Mouse (Mus musculus) forebrain, embryonic 13.5 days (tissue): ENCODE measurements around the gene Tnni1. TPM values are rescaled to one million over a fixed set of nuclear protein-coding genes. Genes with fewer than 3 reads are reported as not detected.

Source experiments
- ATAC-seq: fragments of 200-750 bp; cut with Nextera tagmentation; 2 replicates; pipeline ENCODE4 v1.8.0; 2017
- H3K27ac ChIP-seq: fragments of 300-500 bp; sonication (generic); 2 replicates; pipeline ENCODE4 v1.5.1; 2015; ENCODE audit warnings: inconsistent platforms, mild to moderate bottlenecking, moderate library complexity
- H3K27me3 ChIP-seq: fragments of 300-500 bp; sonication (generic); 2 replicates; pipeline ENCODE4 v1.6.1; 2015; ENCODE audit warnings: mild to moderate bottlenecking, inconsistent platforms
- H3K36me3 ChIP-seq: fragments of 300-500 bp; sonication (generic); 2 replicates; pipeline ENCODE4 v1.6.1; 2015; ENCODE audit warnings: mild to moderate bottlenecking, inconsistent platforms; ENCODE audit not compliant: poor library complexity, severe bottlenecking
- H3K4me1 ChIP-seq: fragments of 300-500 bp; sonication (generic); 2 replicates; pipeline ENCODE4 v1.6.1; 2015; ENCODE audit warnings: inconsistent platforms
- H3K4me2 ChIP-seq: fragments of 300-500 bp; sonication (generic); 2 replicates; pipeline ENCODE4 v1.6.1; 2015; ENCODE audit warnings: inconsistent platforms, mild to moderate bottlenecking, moderate library complexity
- H3K4me3 ChIP-seq: fragments of 300-500 bp; sonication (generic); 2 replicates; pipeline ENCODE4 v1.5.1; 2015; ENCODE audit warnings: mild to moderate bottlenecking, inconsistent platforms
- H3K9ac ChIP-seq: fragments of 300-500 bp; sonication (generic); 2 replicates; pipeline ENCODE4 v1.6.1; 2015; ENCODE audit warnings: mild to moderate bottlenecking, inconsistent platforms
- H3K9me3 ChIP-seq: fragments of 300-500 bp; sonication (generic); replicated peaks from 2 replicates; pipeline ENCODE4 v1.6.1; 2016; ENCODE audit warnings: inconsistent platforms
- WGBS: fragments of 180-500 bp; shearing (Covaris S2); methylation state at CpG from one replicate; pipeline ENCODE4 v1.1.7; 2015; 5-methylcytosine and 5-hydroxymethylcytosine counted together
- polyA plus RNA-seq: library from polyadenylated mRNA; unstranded; fragments of >200 nt; fragmentation: Nextera tagmentation; extraction: Ambion mirVana; gene quantifications from 2 replicates; pipeline ENCODE4 v1.2.1, GENCODE M21; 2015

Gene Tnni1
- polyA plus RNA-seq, 1 experiment from 2014 or later = 0.37 TPM

GRCm38 (mm10) chr1:135755913-135756312, 23.3 kb upstream of the Tnni1 start:
- Histone ChIP-seq H3K27me3 (no peaks in the 10 kb centered on the region), H3K4me2 (no peak overlapping the region), H3K27ac (no peak overlapping the region), H3K4me1 (no peaks in the 10 kb centered on the region), H3K36me3 (no peaks in the 10 kb centered on the region), H3K9ac (no peak overlapping the region), H3K4me3 (no peak overlapping the region), H3K9me3 (no peaks in the 10 kb centered on the region)
- ATAC-seq = no peak
- WGBS = 86% methylated on average over 3 of the region's 3 CpGs

- Histone ChIP-seq H3K27me3 (no peaks in the 10 kb centered on the region), H3K36me3 (no peaks in the 10 kb centered on the region), H3K9me3 (no peaks in the 10 kb centered on the region), H3K9ac (no peak overlapping the region), H3K27ac (no peak overlapping the region), H3K4me2 (no peak overlapping the region), H3K4me3 (no peak overlapping the region), H3K4me1 (no peaks in the 10 kb centered on the region)
- 75% methylated on average over 8 of the region's 8 CpGs for WGBS
- no peak for ATAC-seq
Measured at GRCm38 (mm10) chr1:135757287-135757686, 21.9 kb upstream of the Tnni1 start.

DNA sequence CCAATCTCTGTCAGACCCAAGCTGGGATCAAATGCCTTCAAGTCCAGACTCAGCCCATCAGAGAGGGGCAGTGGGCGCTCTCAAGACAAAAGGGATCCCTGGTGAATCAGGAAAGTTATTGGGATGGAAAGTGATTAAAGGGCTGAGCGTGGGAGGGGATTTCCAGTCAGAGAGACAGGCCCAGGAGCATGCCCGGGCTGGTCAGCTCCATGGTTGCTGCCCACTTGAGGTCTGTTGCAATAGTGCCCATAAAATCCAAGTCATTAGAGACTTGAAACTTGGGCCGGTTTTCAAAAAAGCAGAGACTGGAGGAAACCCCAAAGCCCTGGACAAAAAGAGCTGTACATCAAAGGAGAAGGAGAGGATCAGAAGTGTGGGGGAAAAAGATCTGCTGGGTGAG, 19.5 kb upstream of the Tnni1 start:
- no peak for ATAC-seq
- Histone ChIP-seq H3K4me1 (no peaks in the 10 kb centered on the region), H3K27ac (no peak overlapping the region), H3K4me2 (no peak overlapping the region), H3K36me3 (no peaks in the 10 kb centered on the region), H3K27me3 (no peaks in the 10 kb centered on the region), H3K9ac (no peak overlapping the region), H3K4me3 (no peak overlapping the region), H3K9me3 (no peaks in the 10 kb centered on the region)
- WGBS = 28% methylated on average over 4 of the region's 4 CpGs

- Histone ChIP-seq H3K9me3 (no peaks in the 10 kb centered on the region), H3K9ac (no peak overlapping the region), H3K36me3 (no peaks in the 10 kb centered on the region), H3K4me2 (no peak overlapping the region), H3K4me3 (no peak overlapping the region), H3K4me1 (no peaks in the 10 kb centered on the region), H3K27me3 (peaks cover 4% of the 10 kb centered on the region), H3K27ac (no peak overlapping the region)
- 72% methylated on average over 8 of the region's 8 CpGs for WGBS
- ATAC-seq = no peak
Measured at GRCm38 (mm10) chr1:135760216-135760615, 19.0 kb upstream of the Tnni1 start.

GRCm38 (mm10) chr1:135761728-135762127, 17.5 kb upstream of the Tnni1 start:
- no peak overlapping the region for H3K27ac ChIP-seq
- no peaks in the 10 kb centered on the region for H3K36me3 ChIP-seq
- no peak overlapping the region for H3K4me3 ChIP-seq
- peaks cover 10% of the 10 kb centered on the region for H3K4me1 ChIP-seq
- 89% methylated on average over 5 of the region's 5 CpGs for WGBS
- no peaks in the 10 kb centered on the region for H3K9me3 ChIP-seq
- no peak overlapping the region for H3K9ac ChIP-seq
- H3K27me3 ChIP-seq = peaks cover 9% of the 10 kb centered on the region
- ATAC-seq = no peak
- H3K4me2 ChIP-seq = no peak overlapping the region

DNA sequence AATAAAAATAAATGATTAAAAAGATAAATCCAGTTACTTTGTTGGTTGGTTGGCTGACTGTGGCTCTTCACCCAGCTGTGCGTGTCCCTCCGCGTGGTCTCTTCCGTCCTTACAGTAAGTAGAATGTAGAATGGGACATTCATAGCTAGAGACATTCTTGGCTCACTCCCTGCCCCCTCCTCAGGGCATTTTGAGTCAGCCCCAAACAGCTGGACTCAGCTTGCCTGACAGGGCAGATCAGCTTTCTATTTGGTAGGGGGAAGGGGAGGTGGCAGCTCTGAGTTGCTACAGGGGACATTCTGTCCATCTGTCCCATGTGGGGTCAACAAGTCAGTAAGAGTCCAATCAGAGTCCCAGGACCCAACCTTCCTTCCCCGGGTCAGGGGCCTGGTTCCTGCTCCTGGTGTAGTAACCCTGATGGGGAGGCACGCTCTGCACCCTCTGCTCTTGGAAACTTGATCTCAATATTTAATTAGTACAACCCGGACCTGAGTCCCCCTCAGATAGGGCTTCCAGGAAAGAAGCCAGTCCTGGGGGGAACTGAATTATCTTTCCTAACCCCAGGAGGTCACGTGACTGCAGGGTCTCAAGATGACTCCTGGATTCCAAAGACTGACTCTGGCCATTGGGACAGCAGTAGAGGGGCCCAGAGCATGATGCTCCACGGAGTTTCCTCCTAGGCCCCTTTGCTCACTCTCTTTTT, 15.6 kb upstream of the Tnni1 start:
- Histone ChIP-seq H3K36me3 (no peaks in the 10 kb centered on the region), H3K27me3 (peaks cover 9% of the 10 kb centered on the region), H3K9ac (no peak overlapping the region), H3K27ac (no peak overlapping the region), H3K9me3 (no peaks in the 10 kb centered on the region), H3K4me2 (no peak overlapping the region), H3K4me1 (peaks cover 20% of the 10 kb centered on the region), H3K4me3 (no peak overlapping the region)
- 80% methylated on average over 9 of the region's 9 CpGs for WGBS
- no peak for ATAC-seq

DNA sequence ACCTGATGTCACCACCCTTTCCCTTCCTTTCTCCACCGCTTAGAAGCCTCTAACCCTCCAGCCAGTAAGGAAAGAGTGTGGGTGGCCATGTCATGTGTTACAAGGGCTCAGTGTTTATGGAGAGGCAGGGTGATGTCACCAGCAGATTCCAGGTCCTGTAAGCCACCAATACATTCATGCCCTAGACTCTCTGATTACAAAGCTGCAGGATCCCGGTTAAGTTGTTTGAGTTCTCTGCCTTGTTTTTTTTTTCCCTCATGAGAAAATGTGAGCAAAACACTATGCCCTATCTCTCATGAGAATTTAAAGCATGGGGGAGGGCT, 15.1 kb upstream of the Tnni1 start:
- 69% methylated on average over 2 of the region's 2 CpGs for WGBS
- Histone ChIP-seq H3K36me3 (no peaks in the 10 kb centered on the region), H3K27me3 (peaks cover 9% of the 10 kb centered on the region), H3K4me1 (peaks cover 20% of the 10 kb centered on the region), H3K27ac (no peak overlapping the region), H3K4me3 (no peak overlapping the region), H3K4me2 (no peak overlapping the region), H3K9ac (no peak overlapping the region), H3K9me3 (no peaks in the 10 kb centered on the region)
- no peak for ATAC-seq

GRCm38 (mm10) chr1:135765645-135766591, 13.3 kb upstream of the Tnni1 start, which contains the start of gene Phlda3:
TSS of gene Phlda3 (plus strand) at chr1:135766119.
- Histone ChIP-seq H3K4me1 (peaks cover 20% of the 10 kb centered on the region), H3K27ac (peak within 1 kb of the TSS; percentile 51), H3K4me2 (peak within 1 kb of the TSS; percentile 96), H3K36me3 (no peaks in the 10 kb centered on the region), H3K4me3 (peak within 1 kb of the TSS; percentile 62), H3K27me3 (peaks cover 9% of the 10 kb centered on the region), H3K9ac (peak within 1 kb of the TSS; percentile 86), H3K9me3 (no peaks in the 10 kb centered on the region)
- WGBS = under 1% methylated on average over 90 of the region's 90 CpGs
- peak; percentile 88 for ATAC-seq

DNA sequence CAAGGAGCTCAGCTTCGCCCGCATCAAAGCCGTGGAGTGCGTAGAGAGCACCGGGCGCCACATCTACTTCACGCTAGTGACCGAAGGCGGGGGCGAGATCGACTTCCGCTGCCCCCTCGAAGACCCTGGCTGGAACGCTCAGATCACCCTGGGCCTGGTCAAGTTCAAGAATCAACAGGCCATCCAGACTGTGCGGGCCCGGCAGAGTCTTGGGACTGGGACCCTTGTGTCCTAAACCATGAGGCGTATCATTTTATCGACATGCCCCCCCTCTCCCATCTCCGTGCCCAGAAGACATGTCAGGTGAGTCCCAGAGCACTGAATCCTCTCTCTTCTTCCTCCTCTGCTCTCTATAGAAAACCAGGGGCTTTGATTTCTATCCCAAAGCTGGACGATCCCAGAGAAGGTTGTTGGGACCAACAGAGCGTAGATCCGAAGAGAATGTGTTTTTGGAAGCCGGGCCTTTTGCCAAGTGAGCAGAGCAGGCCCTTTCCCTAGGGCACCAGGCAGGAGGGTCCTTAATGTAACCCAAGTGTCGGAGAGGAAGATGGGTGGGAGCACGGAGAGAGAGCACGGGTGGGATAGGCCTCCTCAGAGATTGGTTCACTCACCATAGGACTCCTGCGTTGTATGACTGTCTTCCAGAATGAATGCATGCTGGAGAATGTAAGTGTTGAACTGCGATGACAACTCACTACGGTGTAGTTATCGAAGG, 12.5 kb upstream of the Tnni1 start:
- peaks cover 20% of the 10 kb centered on the region for H3K4me1 ChIP-seq
- peak overlapping the region; percentile 96 for H3K4me2 ChIP-seq
- H3K9me3 ChIP-seq = no peaks in the 10 kb centered on the region
- 29% methylated on average over 30 of the region's 30 CpGs for WGBS
- H3K27me3 ChIP-seq = peaks cover 9% of the 10 kb centered on the region
- H3K36me3 ChIP-seq = no peaks in the 10 kb centered on the region
- ATAC-seq = peak; percentile 28; the same call in 1 of the 2 replicates
- H3K27ac ChIP-seq = peak overlapping the region; percentile 51
- peak overlapping the region; percentile 86 for H3K9ac ChIP-seq
- H3K4me3 ChIP-seq = peak overlapping the region; percentile 62

GRCm38 (mm10) chr1:135767324-135767890, 11.8 kb upstream of the Tnni1 start:
- H3K4me2 ChIP-seq = peak overlapping the region; percentile 96
- peaks cover 20% of the 10 kb centered on the region for H3K4me1 ChIP-seq
- peaks cover 9% of the 10 kb centered on the region for H3K27me3 ChIP-seq
- no peak for ATAC-seq
- H3K9ac ChIP-seq = 0 out of 2 replicates have a peak overlapping the region, but pooled peaks have one; percentile 86
- H3K27ac ChIP-seq = no peak overlapping the region
- WGBS = 85% methylated on average over 4 of the region's 4 CpGs
- no peaks in the 10 kb centered on the region for H3K9me3 ChIP-seq
- H3K36me3 ChIP-seq = no peaks in the 10 kb centered on the region
- peak overlapping the region; percentile 62 for H3K4me3 ChIP-seq

DNA sequence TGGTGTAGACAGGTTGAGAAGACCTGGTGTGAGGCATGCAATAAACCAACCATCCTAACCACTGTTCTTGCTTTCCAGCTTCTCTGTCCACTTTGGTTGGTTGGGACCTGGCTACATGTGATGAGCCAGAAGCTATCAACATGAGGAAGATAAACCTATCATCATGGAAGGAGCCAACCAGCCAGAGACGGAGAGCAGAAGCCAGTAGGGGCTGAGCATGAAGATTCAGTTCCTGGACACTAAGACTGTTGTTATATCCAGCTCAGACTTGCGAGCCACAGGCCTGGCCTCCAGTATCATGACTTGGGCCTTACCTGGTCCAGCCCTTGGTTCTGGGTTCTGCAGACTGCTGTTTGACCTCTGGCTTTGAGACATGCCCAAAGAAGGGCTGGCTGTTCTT, 10.8 kb upstream of the Tnni1 start:
- no peak overlapping the region for H3K4me3 ChIP-seq
- peaks cover 20% of the 10 kb centered on the region for H3K4me1 ChIP-seq
- no peak overlapping the region for H3K27ac ChIP-seq
- H3K36me3 ChIP-seq = no peaks in the 10 kb centered on the region
- H3K4me2 ChIP-seq = no peak overlapping the region
- no peaks in the 10 kb centered on the region for H3K9me3 ChIP-seq
- peaks cover 9% of the 10 kb centered on the region for H3K27me3 ChIP-seq
- ATAC-seq = no peak
- WGBS = 96% methylated on average over 2 of the region's 2 CpGs
- no peak overlapping the region for H3K9ac ChIP-seq
